Mouse (Mus musculus) lung, embryonic 14.5 days (tissue): Measurements from ENCODE around the gene Fbxo5. TPM values are rescaled to one million over a fixed set of nuclear protein-coding genes. Genes with fewer than 3 reads are reported as not detected.

Experiments used
- ATAC-seq: fragments of 200-750 bp; cut with Nextera tagmentation; 2 replicates; pipeline ENCODE4 v1.8.0; 2017; ENCODE audit warnings: mild to moderate bottlenecking, moderate TSS enrichment, moderate library complexity; ENCODE audit not compliant: insufficient read depth
- DNase-seq: peaks from one replicate; pipeline ENCODE4 v3.0.0-alpha.2; 2015
- H3K27ac ChIP-seq: fragments of 300-500 bp; sonication (generic); 2 replicates; pipeline ENCODE4 v1.5.1; 2014; ENCODE audit warnings: low read depth, mild to moderate bottlenecking, moderate library complexity
- H3K27me3 ChIP-seq: fragments of 300-500 bp; sonication (generic); 2 replicates; pipeline ENCODE4 v1.6.1; 2014; ENCODE audit warnings: low read length, control low read depth; ENCODE audit not compliant: insufficient read depth
- H3K36me3 ChIP-seq: fragments of 300-500 bp; sonication (generic); 2 replicates; pipeline ENCODE4 v1.6.1; 2014; ENCODE audit warnings: control low read depth; ENCODE audit not compliant: insufficient read depth
- H3K4me1 ChIP-seq: fragments of 300-500 bp; sonication (generic); 2 replicates; pipeline ENCODE4 v1.6.1; 2014; ENCODE audit warnings: antibody characterized with exemption, control low read depth; ENCODE audit not compliant: insufficient read depth
- H3K4me2 ChIP-seq: fragments of 300-500 bp; sonication (generic); 2 replicates; pipeline ENCODE4 v1.6.1; 2014; ENCODE audit warnings: mild to moderate bottlenecking
- H3K4me3 ChIP-seq: fragments of 300-500 bp; sonication (generic); 2 replicates; pipeline ENCODE4 v1.5.1; 2014; ENCODE audit warnings: low read depth, low read length
- H3K9ac ChIP-seq: fragments of 300-500 bp; sonication (generic); 2 replicates; pipeline ENCODE4 v1.6.1; 2014
- H3K9me3 ChIP-seq: fragments of 300-500 bp; sonication (generic); 2 replicates; pipeline ENCODE4 v1.6.1; 2016; ENCODE audit warnings: low read depth, low read length, control low read depth
- CTCF ChIP-seq: IDR thresholded peaks from 2 replicates; pipeline ENCODE4 v1.5.1; 2016; ENCODE audit warnings: antibody characterized with exemption, low read depth
- WGBS: fragments of 180-500 bp; shearing (Covaris S2); extraction: QIAGEN DNeasy Blood & Tissue Kit; methylation state at CpG from one replicate; pipeline ENCODE4 v1.1.7; 2014; 5-methylcytosine and 5-hydroxymethylcytosine counted together
- polyA plus RNA-seq: library from polyadenylated mRNA; unstranded; fragments of >200 nt; fragmentation: Nextera tagmentation; extraction: Ambion mirVana; gene quantifications from 2 replicates; pipeline ENCODE4 v1.2.1, GENCODE M21; 2014

The Fbxo5 gene
- polyA plus RNA-seq, 1 experiment from 2014 or later: 90.7 TPM

DNA sequence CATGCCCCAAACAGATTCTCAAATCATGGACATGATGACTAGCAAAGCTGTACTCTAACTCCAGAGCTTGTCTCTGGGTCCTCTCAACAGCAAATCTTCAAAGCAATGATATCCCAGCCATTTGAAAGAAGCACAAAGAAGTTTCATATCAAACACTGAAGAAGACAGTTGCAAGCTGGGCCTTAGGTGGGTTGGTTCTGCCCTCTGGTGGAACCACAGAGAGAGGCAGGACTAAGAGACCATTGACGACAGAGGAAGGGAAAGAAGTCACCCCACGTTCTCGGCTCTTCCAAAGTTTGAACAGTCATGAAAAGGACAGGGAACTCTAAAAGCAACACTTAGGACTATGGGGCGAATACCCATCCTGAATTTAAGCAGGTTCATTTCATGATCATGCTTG is 18.5 kb downstream of the Fbxo5 start:
- Histone ChIP-seq H3K36me3 (no peaks in the 10 kb centered on the region), H3K4me3 (no peak overlapping the region), H3K4me2 (no peak overlapping the region), H3K27me3 (no peaks in the 10 kb centered on the region), H3K27ac (no peak overlapping the region), H3K4me1 (no peaks in the 10 kb centered on the region), H3K9me3 (no peaks in the 10 kb centered on the region), H3K9ac (no peak overlapping the region)
- 23% methylated on average over 4 of the region's 4 CpGs for WGBS
- ATAC-seq (no peak), DNase-seq (peak; percentile 53)
- peak; percentile 76 for TF ChIP-seq CTCF

Other genes with a start within 250 kb of the Fbxo5 start
- gene Myct1, start 211.8 kb downstream of the Fbxo5 start, polyA plus RNA-seq: 7.8 and 8.9 TPM in 2 replicates
- gene Vip, start 166.4 kb downstream of the Fbxo5 start, polyA plus RNA-seq: 0.16 TPM in 1 of 2 replicates, not detected in the other
- 17.8 and 19.0 TPM in 2 replicates for gene Mtrf1l, start 18.3 kb upstream of the Fbxo5 start, polyA plus RNA-seq
- gene Rgs17, start 116.8 kb upstream of the Fbxo5 start, polyA plus RNA-seq: 0.53 and 0.73 TPM in 2 replicates